Mouse (Mus musculus) fat pad, adult 2 months (tissue): ENCODE results near the gene Kctd10.
A peak's percentile ranks its signal among the peaks of the same experiment; 100 is the strongest.

Experiments used
- DNase-seq: peaks from one replicate; pipeline ENCODE4 v3.0.0-alpha.2; 2011; ENCODE audit warnings: low read depth, low spot score; ENCODE audit errors: extremely low read depth

Kctd10 gene

GRCm38 (mm10) chr5:114379763-114380162 lies 545 bp downstream of the Kctd10 start:
- no peak for DNase-seq

DNA sequence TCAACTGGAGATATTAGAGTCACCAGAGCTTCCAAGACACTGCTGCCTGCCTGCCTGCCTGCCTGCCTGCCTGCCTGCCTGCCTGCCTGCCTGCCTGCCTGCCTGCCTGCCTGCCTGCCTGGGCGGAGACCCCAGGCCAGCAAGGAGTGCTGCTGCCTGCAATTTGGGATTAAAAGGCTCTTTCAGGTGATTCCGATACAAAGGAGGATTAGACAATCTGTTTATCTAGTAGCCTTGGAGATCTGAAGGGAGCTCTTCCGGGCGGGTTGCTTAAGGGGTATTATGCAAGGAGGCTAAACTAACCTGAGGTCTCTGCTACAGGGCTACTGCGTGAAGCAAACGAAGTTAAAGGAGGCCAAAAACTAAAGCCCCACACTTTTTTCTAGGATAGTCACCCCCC lies 1.4 kb downstream of the Kctd10 start:
- DNase-seq: no peak

- no peak for DNase-seq
Measured at GRCm38 (mm10) chr5:114378177-114378920, 2.0 kb downstream of the Kctd10 start.

DNA sequence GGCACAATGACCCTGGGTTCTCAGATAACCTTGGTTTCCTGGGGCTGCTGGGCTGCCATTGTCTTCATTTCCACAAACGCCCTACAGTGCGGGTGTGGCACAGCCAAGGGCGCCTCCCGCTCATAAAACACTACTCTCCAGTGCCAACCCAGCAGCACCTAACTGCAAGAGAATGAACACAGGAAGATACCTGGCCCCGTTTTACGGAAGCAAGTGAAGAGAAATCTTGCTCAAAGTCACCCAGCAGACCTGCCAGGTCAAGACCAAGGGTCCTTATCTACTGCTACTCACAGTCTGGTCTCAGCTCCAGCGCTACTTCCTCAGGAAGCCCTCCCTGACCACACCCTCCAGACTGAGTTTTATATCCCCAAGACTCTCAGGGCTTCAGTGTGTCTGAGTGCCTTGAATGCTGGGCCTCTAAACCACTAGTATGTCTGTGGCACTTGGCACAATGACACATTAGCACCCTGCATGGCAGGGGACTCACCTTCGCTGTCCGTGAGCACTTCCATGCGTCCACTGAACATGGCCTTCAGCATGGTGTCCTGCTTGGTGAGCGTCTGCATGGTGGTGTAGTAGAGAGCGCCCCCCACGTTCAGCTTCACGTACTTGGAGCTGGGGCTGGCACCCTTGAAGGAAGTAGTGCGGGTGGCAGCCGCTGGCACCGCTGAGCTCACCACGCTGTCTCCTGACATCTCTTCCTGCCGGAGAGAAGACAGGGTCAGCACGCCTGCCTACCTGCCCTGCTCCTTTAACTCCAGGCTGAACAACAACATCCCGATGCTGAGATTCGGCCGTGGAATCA lies 5.7 kb downstream of the Kctd10 start:
- no peak for DNase-seq

DNA sequence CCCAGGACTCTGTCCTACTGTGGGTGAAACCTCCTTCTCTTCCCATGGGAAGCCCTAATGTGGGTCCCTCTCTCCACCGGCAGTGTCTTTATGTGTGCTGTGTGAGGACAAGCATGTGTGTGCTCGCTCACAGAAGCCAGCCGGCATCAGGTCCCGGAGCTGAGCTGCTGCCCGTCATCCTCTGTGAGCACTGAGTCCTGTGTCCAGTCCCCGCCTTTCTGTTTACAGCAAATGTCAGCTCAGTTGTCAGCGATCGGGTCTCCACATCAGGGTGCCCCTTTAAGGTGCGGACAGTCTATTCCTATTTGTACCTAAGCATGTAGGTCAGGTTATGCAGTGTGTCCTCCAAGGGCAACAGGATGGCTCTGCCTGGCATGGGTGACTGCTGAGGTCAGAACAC lies 6.7 kb downstream of the Kctd10 start:
- DNase-seq: no peak

- DNase-seq: peak; percentile 36
Measured at GRCm38 (mm10) chr5:114373174-114373573, 7.1 kb downstream of the Kctd10 start.

GRCm38 (mm10) chr5:114372565-114372964 lies 7.7 kb downstream of the Kctd10 start:
- DNase-seq: no peak

- DNase-seq: no peak
Measured at GRCm38 (mm10) chr5:114371731-114372473, 8.4 kb downstream of the Kctd10 start.

- DNase-seq: no peak
Measured at GRCm38 (mm10) chr5:114371331-114371730, 9.0 kb downstream of the Kctd10 start.

- no peak for DNase-seq
Measured at GRCm38 (mm10) chr5:114370371-114370776, 9.9 kb downstream of the Kctd10 start.

DNA sequence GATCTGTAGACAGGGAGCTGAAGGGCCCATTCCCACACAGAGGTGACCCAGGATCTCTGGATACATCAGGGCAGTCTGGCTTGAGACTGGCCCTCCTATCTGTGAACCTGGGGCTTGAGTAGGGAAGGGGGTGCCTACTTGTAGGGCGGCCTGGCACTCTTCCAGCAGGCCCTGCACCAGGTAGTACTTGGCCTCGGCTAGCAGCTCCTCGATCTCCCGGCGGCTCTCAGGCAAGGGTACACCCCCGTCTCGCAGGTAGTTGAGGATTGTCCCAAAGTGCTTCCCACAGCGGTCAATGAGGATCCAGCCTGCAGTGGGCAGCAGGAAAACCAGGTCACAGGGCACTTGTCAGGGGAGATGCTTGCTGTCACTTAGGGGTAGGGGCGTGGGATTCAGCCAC lies 10.4 kb downstream of the Kctd10 start:
- DNase-seq: no peak

- no peak for DNase-seq
Measured at GRCm38 (mm10) chr5:114368803-114369496, 11.4 kb downstream of the Kctd10 start.

DNA sequence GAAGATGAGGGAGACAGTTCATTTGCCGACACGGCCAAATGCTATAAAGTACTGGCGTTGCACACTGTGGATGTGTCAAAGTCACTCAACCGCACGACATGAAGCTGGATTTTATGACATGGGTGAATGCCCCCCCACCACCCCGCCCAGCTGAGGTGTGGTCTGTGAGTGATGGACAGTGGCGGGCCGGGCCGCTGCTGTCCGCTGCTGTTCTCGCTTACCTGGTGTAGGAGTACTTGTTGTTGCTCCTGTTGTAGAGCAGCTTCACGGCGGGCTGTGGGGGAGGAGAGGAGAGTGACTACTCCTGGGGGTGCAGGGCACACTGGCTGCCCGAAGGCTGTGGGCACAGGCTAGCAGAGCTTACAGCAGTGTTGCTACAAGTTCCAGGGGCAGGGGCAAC lies 12.2 kb downstream of the Kctd10 start:
- no peak for DNase-seq

GRCm38 (mm10) chr5:114365043-114365752 lies 15.1 kb downstream of the Kctd10 start:
- no peak for DNase-seq

DNA sequence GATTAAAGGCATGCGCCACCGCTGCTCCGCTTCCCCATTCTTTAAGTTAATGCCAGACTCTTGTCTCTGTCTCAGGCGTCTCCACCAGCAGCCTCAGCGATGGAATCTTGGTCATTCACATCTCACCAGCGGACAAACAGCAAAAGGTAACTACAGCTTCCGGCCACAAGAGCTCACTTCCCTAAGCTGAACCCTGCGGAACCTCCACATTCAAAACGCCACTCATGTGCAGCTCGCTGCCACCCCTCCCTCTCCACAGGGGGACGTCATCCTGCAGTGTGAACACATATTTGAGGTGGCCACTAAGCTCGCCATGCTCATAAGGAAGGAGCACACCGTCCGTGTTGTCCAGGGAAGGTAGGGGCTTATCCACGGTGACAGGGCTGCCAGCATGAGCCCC lies 19.3 kb downstream of the Kctd10 start:
- DNase-seq: no peak

DNA sequence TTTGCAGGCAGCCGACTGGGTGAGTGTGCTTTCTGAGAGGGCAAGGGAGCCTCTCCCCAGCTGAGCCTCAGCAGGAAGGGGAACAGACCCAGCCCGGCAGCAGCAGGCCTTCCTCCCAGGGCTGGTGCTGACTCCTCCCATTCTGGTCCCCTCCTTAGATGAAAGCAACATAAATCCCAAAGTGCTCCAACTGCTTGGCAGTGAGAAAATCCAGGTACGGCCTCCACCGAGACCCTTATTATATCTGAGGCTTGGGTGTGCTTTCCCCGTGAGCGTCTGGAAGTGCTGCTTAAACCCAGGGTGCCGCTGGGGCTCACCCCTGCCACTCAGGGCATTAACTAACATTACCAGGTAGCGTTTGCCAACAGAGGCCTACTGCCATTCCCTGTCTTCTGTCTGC lies 20.7 kb downstream of the Kctd10 start:
- DNase-seq: no peak

GRCm38 (mm10) chr5:114358833-114359232 lies 21.5 kb downstream of the Kctd10 start:
- DNase-seq: no peak

GRCm38 (mm10) chr5:114356936-114357751 lies 23.2 kb downstream of the Kctd10 start:
- DNase-seq: no peak

DNA sequence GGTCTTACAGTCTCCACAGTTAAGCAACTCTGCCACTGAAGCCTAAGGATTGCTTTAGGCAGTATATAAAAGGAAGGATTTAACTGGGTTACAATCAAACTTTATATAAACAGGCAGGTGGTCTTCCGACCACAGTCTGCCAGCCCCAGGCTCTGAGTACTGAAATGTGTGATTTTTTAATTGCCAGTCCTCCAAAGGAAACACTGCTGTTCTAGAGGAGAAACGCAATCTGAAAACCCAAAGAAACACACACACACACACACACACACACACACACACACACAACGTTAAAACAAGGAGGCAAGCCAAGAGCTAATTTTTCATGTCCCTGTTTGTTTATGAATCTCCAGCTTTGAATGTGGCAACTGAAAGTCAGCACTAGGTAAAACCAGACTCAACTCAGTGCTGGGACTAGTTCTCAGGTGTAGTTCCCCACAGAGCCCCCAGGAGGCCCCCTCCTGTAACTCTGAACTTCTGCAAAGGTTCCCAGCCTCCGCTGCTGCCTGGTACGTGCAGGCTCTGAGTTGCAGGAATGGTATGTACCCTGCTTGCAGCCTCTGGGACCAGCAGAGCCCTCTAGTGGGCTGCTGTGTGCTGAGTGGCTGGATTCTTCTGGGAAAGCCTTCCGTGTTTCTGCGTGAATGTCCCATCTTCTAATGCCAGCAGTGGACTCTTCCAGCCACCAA lies 23.9 kb downstream of the Kctd10 start:
- DNase-seq: no peak
